Mouse (Mus musculus) lung, postnatal 36 days (tissue): ENCODE measurements around the gene Tubg1.

ENCODE experiments used
- DNase-seq: peaks from one replicate; pipeline ENCODE4 v3.0.0; 2022; ENCODE audit warnings: mixed read lengths

Tubg1 gene

DNA sequence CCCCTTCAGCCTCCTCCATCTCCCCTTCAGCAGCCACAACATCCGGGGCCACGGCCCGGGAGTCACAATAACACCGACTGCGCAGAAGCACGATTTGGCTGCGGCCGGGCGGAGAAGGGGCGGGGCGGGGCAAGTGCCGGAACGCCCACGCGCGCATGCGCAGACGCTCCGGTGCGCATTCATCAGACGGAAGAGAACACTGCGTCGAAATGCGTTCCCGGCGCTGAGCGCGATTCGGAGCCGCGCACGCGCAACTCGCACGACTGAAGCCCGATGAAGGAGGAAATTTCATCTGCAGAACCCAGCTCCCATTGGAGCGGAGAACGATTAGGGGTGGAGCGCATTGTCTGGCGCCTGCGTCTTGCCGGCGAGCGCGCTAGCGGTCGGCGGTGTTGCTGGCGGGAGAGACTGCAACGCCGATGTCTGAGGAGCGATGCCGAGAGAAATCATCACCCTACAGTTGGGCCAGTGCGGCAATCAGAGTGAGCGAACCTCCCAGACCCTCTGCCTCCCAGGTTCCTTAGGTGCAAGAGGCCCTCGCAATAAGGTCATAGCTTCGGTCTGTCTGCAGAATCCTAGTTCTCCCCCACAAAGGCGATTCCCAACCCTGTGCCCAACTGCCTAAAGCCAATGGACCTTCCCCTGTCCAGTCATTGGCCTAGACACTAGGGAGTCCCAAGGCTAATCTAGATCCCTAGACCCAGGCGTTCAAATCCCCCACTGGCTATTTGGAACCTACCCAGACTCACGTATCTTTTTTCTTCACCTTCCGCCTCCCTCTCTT lies at the start of gene Tubg1, which contains the start of gene Retreg3:
TSS of gene Tubg1 (plus strand) at position 178 of the 784 bp plus-strand sequence.
TSS of gene Retreg3 (minus strand) at position 133 of the 784 bp plus-strand sequence.
- peak; percentile 98 for DNase-seq

DNA sequence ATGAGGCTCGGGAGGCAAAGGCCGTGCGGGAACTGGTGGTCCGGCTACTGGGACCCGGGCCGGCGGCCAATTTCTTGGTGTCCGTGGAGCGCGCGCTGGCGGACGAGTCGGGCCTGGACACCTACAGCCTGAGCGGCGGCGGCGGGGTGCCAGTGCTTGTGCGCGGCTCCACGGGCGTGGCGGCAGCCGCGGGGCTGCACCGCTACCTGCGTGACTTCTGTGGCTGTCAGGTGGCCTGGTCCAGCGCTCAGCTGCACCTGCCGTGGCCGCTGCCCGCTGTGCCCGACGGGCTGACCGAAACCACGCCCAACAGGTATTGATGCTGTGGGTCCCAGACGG lies 49.6 kb upstream of the Tubg1 start:
- DNase-seq = no peak

DNA sequence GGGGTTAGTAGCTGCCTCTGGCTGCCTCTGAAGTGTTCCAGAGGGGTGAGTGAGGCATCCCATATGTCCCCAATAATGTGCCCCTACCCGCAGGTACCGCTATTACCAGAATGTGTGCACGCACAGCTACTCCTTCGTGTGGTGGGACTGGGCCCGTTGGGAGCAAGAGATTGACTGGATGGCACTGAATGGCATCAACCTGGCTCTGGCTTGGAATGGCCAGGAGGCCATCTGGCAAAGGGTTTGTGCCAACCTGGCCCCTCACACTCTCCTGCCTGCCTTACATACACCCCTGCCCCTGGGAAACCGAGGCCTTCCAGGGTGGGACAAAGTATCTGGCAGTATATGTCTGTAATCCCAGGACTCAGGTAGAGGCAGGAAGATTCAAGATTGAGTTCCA lies 48.8 kb upstream of the Tubg1 start:
- no peak for DNase-seq

DNA sequence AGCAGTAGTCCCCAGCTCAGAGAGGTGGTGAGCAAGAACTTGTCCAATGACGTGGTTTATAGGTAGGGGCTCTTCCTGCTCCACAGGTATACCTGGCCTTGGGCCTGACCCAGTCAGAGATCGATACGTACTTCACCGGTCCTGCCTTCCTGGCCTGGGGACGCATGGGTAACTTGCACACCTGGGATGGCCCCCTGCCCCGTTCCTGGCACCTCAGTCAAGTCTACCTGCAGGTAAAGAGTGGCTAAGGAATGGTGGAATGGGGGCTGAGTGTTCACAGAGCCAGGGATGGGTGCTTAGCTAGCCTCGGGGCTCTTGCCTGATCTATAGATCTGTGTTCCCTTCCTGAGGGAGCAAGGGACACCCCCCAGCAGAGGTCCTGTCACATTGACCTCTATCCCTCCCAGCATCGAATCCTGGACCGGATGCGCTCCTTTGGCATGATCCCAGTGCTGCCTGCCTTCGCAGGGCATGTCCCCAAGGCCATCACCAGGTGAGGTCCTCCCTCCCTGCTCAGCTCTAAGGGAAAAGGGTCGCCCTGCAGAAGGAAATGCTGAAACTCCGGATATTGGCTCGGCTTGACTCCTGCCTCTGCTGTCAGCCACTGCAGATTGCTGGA lies 47.8 kb upstream of the Tubg1 start:
- DNase-seq = no peak

DNA sequence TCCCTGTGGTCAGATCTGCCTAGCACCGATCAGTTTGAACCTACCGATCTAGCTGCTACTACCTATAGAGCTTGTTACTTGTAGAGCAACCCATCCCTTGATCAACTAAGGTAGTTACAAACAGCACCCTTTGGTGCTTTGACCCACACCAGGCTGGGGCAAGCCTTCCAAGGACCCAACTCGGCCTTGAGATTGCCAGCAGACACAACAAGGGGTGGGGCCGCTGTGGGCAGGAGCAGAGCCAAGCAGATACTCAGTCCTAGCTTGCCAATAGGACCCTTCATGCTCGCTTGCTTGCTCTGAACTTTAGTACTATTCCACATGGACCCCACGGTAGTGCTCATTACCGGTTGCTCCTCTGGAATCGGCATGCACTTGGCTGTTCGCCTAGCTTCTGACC lies 41.6 kb upstream of the Tubg1 start, which contains the start of gene Hsd17b1:
TSS of gene Hsd17b1 (plus strand) at position 291 of the 400 bp plus-strand sequence.
- DNase-seq = no peak

DNA sequence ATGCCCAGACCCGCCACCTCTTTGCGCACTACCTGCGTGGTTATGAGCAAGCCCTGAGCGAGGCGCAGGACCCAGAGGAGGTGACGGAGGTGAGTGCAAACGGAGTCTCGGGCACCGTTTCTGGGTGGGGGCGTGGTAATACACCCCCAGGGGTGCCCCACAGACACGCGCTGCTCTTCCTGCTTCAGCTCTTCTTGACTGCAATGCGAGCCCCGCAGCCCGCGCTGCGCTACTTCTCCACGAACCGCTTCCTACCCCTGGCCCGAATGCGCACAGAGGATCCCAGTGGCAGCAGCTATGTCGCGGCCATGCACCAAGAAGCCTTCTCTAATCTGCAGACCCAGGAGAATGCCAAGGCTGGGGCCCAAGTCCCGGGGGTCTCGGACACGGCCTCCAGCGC lies 40.0 kb upstream of the Tubg1 start:
- no peak for DNase-seq

DNA sequence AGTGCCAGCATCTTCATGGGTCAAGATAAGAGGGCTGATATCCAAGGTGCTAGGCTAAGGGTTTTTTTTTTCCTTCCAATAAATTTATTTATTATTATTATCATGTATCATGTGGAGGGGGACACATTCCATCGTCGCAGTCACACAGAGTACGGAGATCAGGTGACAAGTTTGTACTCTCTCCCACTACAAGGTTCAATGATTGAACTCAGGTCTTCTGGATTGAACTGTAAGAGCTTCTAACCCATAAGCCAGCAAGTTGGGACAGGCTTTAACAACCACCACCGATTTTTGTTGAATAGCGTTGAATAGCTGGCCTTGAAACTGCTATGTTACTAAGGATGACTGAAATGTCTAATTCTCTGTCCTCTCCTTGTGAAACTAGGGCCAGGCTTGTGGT lies 39.3 kb upstream of the Tubg1 start:
- no peak for DNase-seq

DNA sequence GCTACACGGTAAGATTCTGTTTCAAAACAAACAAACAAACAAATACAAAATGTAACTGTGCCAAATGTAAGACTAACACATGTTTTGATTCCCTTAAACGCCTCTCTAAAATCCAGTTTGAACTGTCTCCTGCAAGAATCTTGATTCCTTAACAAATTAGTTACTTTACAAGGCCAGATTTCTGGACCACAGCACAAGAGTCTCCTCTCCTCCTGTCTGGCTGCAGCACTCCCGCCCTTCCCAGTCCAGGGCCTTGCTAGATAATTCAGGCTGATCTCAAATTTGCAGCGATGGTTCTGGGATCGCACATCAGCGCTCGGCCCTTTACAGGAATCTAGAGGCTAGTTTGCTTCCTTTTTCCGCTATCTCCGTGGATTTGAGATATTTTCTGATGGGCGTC lies 38.1 kb upstream of the Tubg1 start:
- DNase-seq = no peak

DNA sequence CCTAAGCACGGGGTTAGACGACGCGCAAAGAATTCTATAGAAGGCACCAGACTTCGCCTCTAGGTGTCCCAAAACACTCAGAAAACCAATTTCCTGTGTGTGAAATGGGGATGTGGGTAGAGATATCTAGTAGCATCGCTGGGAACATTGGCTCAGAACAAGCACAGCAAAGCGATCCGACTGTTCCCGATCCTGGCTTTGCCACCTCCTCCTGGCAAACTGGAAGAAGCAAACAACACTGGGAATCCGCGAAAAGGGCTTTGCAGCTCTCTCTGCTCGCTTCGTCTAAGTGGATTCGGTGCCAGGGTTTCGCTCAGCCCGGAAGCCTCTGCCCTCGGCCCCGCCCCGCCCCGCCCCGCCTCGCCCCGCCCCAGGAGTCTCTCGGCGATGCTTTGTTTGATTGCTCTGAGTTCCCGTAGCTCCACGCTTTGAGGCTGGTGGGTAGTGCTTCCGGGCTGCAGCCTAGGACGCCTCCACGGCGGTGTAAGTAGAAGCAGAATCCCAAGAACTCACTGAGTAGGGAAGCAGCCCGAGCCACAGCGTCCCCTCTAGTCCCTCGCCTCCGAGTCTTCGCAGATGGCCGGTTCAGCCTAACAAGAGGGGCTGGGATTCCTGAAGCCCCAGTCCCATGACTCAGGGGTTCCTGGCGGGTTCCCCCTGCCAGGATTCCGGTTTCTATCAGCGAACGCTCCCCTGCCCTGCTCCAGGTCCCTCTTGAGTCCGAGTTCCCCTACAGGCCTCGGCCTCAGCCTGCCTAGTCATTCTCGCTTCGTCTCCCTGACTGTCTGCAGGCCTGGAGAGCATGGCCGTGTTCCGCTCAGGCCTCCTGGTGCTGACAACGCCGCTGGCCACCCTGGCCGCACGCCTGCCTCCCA lies 37.3 kb upstream of the Tubg1 start, which contains the start of gene Coasy:
TSS of gene Coasy (plus strand) at position 358 of the 875 bp plus-strand sequence.
- peak; percentile 88 for DNase-seq

DNA sequence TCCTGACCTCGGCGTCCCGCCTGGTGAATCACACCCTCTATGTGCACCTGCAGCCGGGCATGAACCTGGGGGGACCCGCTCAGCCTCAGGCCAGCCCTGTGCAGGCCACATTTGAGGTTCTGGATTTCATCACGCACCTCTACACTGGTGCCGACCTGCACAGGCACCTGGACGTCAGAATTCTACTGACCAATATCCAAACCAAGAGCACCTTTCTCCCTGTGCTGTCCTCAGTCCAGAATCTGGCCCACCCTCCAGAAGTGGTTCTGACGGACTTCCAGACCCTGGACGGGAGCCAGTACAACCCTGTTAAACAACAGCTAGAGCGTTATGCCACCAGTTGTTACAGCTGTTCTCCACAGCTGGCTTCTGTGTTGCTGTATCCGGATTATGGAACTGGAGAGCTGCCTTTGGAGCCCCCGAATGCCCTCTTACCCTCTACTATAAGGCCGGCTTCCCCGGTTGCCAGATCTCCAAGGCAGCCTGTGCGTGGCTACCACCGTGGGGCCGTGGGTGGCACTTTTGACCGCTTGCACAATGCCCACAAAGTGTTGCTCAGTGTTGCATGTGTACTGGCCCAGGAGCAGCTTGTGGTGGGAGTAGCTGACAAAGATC lies 36.5 kb upstream of the Tubg1 start:
- DNase-seq = peak; percentile 35

DNA sequence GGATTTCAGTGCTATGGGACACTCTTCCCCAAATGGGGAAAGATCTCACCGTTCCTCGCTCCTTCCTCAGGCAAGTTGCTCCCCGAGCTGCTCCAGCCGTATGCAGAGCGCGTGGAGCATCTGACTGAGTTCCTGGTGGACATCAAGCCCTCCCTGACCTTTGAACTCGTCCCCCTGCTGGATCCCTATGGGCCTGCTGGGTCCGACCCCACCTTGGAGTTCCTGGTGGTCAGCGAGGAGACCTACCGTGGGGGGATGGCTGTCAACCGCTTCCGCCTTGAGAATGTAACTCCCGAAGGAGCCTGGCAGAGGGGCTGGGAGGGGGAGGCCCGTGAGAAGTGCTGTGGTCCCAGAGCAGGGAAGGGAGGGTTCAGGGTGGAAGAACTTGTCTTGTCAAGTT lies 35.5 kb upstream of the Tubg1 start:
- no peak for DNase-seq

DNA sequence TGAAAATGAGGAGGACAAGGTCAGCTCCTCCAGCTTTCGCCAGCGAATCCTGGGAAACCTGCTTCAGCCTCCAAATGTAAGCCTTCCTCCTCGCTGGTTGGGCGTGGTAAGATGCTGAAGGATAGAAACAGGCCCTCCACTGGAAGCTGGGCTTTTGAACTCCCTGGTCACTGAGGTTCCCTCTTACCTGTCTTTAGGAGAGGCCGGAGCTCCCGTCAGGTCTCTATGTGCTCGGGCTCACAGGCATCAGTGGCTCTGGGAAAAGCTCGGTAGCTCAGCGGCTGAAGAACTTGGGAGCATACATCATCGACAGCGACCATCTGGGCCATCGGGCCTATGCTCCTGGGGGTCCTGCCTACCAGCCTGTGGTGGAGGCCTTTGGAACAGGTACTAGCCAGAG lies 34.9 kb upstream of the Tubg1 start:
- DNase-seq = no peak

DNA sequence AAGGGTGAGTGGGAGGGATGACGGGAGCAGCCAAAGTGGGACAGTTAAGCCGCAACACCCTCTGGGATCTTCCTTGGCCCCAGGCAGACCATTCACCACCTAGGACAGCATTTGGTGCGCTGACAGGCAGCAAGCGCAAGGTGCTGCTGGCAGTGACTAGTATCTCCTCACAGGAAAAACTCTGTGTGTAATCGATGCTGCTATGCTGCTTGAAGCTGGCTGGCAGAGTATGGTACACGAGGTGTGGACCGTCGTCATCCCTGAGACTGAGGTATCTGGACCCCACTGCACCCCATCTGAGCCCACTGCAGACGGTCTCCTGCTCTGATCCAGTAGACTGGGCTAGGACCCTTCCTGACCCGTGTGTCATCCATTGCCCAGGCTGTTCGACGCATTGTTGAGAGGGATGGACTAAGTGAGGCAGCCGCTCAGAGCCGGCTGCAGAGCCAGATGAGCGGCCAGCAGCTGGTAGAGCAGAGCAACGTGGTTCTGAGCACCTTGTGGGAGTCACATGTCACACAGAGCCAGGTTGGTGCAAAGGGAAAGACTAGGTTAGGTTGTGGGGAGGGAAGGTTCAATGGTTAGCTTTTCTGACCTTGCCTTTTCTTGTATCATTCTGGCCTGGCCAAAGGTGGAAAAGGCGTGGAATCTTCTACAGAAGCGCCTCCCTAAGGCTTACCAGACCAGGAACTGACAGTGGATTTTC lies 34.0 kb upstream of the Tubg1 start:
- DNase-seq = no peak

DNA sequence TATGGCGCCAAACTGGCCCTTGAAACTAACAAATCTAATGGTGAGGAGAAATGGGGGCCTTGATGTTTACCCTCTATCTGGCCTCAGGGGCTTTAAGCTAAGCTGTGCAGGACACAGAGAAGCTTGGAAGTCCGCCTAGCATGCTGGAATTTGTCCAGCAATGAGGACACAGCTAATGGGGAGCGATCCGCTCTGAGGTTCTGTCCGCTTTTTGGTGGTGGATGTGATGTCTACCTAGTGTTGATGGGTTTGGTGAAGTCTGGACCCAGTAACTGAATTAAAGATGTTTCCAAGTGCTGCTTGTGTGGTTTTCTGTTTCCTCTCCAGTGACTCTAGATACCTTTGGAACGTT lies 33.4 kb upstream of the Tubg1 start:
- no peak for DNase-seq

DNA sequence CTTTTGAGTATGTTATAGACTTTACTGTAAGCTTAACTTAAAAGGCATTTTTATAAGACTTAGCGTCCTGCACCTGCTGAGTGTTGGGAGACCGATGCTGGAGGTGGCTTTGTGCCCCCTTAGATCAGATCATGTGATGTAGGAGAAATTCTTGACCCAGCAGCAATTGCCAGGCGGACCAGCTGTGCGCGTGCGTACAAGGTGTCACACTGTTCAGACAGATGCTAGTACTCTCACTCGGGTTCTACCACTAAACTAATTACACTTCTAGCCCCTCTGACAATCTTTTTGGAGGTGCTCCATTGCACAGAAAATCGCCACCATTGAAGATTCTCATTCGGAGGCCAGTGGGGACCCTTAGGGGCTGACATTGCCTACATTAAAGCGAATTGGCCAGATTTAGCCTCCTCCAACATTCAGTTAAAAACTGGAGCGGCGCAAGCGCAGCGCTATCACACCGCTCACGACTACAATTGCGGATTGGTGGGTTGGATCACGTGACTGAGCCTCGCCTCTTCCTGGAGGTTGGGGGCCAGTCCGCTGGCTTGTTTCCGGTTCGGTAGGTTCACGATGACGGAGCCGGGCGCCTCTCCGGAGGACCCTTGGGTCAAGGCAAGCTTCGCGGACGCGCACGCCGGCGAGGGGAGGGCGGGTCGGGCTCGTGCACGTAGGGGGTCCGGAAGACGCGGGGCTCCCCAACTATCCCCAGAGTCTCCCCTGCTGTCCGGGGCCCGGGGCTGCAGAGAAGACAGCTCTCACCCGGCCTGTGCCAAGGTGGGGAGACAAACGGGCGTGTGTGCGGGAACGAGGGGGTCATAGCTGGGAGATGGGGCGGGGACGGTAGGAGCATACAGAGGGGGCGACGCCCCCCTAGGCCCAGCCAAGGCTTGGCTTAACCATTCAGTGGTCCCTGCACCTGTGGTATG lies 32.7 kb upstream of the Tubg1 start, which contains the start of gene Mlx:
TSS of gene Mlx (plus strand) at position 522 of the 926 bp plus-strand sequence.
- DNase-seq = peak; percentile 96

DNA sequence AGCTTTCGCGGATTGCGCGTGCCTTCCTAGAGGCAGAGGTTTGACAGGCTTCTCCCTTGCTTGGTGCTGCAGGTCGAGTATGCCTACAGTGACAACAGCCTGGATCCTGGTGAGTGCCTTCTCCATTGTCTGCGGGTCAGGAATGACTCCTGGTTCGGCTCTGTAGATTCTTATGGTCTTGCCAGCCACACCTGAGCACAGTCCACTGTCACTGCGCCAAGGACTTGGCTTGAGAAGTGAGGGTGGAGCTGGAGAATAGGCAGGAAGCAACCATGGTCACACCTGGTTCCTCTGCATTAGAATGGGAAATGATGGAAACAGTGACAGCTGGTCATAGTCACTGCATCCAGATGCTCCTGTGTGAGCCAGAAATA lies 32.1 kb upstream of the Tubg1 start:
- peak; percentile 37 for DNase-seq

DNA sequence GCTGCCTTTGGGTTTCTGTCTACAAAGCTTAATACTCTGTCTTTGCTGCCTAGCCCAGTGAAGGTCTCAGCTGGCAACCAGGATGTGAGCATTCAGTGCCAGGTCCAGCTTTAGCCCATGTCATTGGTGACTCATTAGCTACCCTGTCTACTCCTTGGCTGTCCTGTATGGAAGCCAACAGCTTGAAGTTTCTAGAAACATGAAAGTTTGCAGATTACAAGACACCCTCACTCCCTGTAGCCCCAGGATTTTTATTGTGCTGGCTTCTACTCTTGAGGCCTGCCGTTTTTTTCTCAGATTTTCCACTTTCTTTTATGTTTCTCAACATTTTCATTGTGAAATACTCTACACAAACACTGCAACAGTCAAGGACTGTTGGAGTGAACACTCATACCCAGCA lies 29.8 kb upstream of the Tubg1 start:
- DNase-seq = no peak

DNA sequence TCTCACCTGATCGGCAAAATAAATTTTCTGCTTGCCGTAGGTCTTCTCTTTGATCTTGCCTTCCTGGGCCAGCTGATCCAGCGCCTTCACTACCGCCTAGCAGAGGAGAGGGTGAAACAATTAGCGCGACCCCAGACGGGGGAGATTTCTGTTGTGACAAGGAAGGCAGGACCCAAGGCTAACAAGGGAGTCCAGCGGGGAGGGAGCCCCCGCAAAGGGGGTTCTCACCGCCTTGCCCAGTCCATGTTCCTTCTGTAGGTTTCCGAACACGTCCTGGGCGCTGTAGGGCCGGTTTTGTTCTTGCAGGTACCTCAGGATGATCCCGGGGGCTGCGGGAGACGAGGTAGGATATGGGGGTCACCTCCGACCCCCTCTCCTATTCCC lies 24.8 kb upstream of the Tubg1 start:
- no peak for DNase-seq

DNA sequence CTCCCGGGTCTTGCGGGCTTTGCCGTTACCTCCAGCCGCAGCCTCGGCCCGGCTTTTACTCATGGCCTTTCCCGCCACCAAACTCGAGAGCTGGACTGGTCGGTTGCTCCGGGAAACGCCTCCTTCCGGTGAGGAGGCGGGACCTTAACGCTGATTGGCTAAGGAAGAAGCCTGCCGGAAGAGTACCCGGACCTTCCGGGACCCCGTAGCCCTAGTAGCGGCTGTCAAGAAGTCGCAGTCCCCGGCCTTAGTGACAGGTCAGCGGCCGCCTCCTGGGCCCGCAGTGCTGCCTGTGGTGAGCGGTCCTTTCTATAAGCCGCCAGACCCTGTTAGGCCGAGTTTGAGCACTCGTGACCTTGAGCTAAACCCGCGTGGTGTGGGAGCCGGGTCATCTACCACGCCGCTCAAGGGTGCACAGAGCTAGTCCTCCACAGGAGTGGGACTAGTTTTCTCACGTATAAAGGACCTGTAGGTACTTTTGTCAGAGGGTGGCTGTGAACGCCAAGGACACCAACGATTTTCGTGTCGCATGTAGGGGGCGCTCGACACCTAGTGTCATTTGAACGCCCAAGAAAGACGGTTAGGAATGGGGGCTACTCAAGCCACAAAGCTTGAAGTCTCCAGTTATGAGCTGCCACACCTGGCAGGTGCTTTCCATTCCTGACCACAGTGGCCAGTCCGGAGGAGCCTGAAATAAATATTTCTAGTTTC lies 24.3 kb upstream of the Tubg1 start, which contains the start of gene Psmc3ip:
TSS of gene Psmc3ip (minus strand) at position 123 of the 711 bp plus-strand sequence.
- peak; percentile 98 for DNase-seq

DNA sequence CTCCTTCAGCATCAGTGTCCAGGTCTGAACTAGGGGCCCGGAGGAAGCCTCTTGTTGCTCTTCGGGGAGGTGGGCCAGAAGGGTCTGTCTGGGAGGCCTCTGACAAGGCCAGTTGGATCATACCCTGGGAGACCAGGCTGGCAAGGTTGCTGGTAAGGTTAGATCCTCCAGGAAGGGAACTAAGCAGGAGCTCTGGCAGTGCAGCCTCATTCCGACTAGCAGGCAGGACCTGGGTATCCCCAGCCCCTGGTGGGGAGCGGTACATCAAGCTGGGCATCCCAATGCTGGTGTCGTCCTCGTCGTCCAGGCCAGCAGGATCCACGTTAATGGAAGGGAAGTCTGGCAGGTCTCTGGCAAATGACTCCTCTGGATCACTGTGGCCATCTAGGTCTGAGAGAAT lies 21.5 kb upstream of the Tubg1 start:
- DNase-seq = no peak

DNA sequence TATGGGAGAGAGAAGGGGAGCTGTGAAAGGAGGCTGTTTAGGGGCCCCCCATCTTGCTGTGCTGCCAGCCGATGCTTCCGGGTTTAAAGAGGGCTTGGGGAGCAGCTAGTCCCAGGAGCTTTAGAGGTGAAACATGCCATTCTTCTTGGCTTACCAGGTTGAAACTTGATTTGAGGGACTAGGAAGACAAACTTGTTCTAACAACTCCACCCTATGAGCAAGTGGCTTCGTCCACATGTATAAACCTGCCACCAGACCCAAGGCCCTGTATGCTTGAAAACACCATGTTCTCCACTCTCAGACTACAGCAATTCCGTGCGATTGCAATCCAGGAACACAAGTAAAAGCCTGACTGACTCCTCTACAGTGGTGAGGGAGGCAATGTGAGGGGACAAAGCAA lies 16.7 kb upstream of the Tubg1 start:
- DNase-seq = no peak
